8 mouse cellular contexts compared by ENCODE assay signal in genomic region chr8:116994016-116994716, GRCm38 (mm10). TPM values are rescaled to one million over a fixed set of nuclear protein-coding genes. Genes with fewer than 3 reads are reported as not detected.
A peak's percentile ranks its signal among the peaks of the same experiment; 100 is the strongest.
DNase-seq lines count a peak whose midpoint lies in the region; ATAC-seq lines count a peak whose summit lies in the region.

No protein-coding gene starts in this region.

- H3K27me3 ChIP-seq in lung, embryonic 16.5 days (ENCODE audit: control insufficient read depth, insufficient read depth, low read depth, low read length): no peaks in the 10 kb centered on the region
- no peaks in the 10 kb centered on the region for H3K27me3 ChIP-seq in limb, embryonic 12.5 days
- no peaks in the 10 kb centered on the region for H3K27me3 ChIP-seq in stomach, embryonic 14.5 days (ENCODE audit: control insufficient read depth, insufficient read depth, low read length)

- no peaks in the 10 kb centered on the region for H3K36me3 ChIP-seq in lung, embryonic 16.5 days (ENCODE audit: control insufficient read depth, insufficient read depth, low read length)
- H3K36me3 ChIP-seq in limb, embryonic 12.5 days: peaks cover 4% of the 10 kb centered on the region; the same call in 1 of the 2 replicates
- H3K36me3 ChIP-seq in stomach, embryonic 14.5 days (ENCODE audit: control insufficient read depth, insufficient read depth, low read length): no peaks in the 10 kb centered on the region; the same call in 1 of the 2 replicates

- no peaks in the 10 kb centered on the region for H3K9me3 ChIP-seq in lung, embryonic 16.5 days (ENCODE audit: control insufficient read depth, low read length)
- H3K9me3 ChIP-seq in limb, embryonic 12.5 days: no peaks in the 10 kb centered on the region
- no peaks in the 10 kb centered on the region for H3K9me3 ChIP-seq in stomach, embryonic 14.5 days (ENCODE audit: control insufficient read depth, low read depth, low read length)

- H3K27ac ChIP-seq in lung, embryonic 16.5 days (ENCODE audit: low read length): no peak overlapping the region
- H3K27ac ChIP-seq in limb, embryonic 12.5 days: peak overlapping the region; percentile 79; the same call in 1 of the 2 replicates
- H3K27ac ChIP-seq in stomach, embryonic 14.5 days (ENCODE audit: low read length): peak overlapping the region; percentile 36; the same call in 1 of the 2 replicates

- peak overlapping the region; percentile 69 for H3K4me2 ChIP-seq in lung, embryonic 16.5 days (ENCODE audit: low read depth, low read length)
- peak overlapping the region; percentile 82 for H3K4me2 ChIP-seq in limb, embryonic 12.5 days
- peak overlapping the region; percentile 45 for H3K4me2 ChIP-seq in stomach, embryonic 14.5 days (replicated peaks; ENCODE audit: low read depth, low read length)

- ATAC-seq in lung, embryonic 16.5 days (ENCODE audit: low read depth): no peak
- ATAC-seq in limb, embryonic 12.5 days (ENCODE audit: insufficient number of reproducible peaks, insufficient read depth, low FRiP score, low TSS enrichment, low read depth): no peak
- no peak for ATAC-seq in stomach, embryonic 14.5 days (ENCODE audit: insufficient number of reproducible peaks, insufficient read depth, low FRiP score, low read depth)

- H3K4me3 ChIP-seq in lung, embryonic 16.5 days (ENCODE audit: low read length): peak overlapping the region; percentile 69
- H3K4me3 ChIP-seq in limb, embryonic 12.5 days (replicated peaks): peak overlapping the region; percentile 67
- H3K4me3 ChIP-seq in stomach, embryonic 14.5 days (ENCODE audit: low read depth, low read length): peak overlapping the region; percentile 67

- 57% methylated on average over 11 of the region's 11 CpGs for WGBS in lung, embryonic 16.5 days
- WGBS in limb, embryonic 12.5 days: 64% methylated on average over 11 of the region's 11 CpGs
- WGBS in stomach, embryonic 14.5 days: 61% methylated on average over 11 of the region's 11 CpGs

- intact Hi-C loops in left cerebral cortex, postnatal 10 days (cut with DNase I): loop anchor here (10.0 kb wide), 1 partner anchor 481 kb away; no protein-coding TSS in a partner anchor

- H3K9ac ChIP-seq in lung, embryonic 16.5 days (ENCODE audit: low read length): peak overlapping the region; percentile 66
- peak overlapping the region; percentile 52; the same call in 1 of the 2 replicates for H3K9ac ChIP-seq in limb, embryonic 12.5 days (replicated peaks)
- peak overlapping the region; percentile 29; the same call in 1 of the 2 replicates for H3K9ac ChIP-seq in stomach, embryonic 14.5 days (replicated peaks; ENCODE audit: low read depth, low read length)

- DNase-seq in cerebellum, adult 11 months: peak; percentile 4
- DNase-seq in cerebellum, postnatal 14 days: no peak
- DNase-seq in lung, postnatal 36 days: no peak
- DNase-seq in urinary bladder, postnatal 4 days (ENCODE audit: low spot score in 2 of 2): no peak
- no peak for DNase-seq in left cerebral cortex, postnatal 10 days (ENCODE audit: extremely low spot score in 1 of 2, low spot score in 2 of 2)

- H3K4me1 ChIP-seq in lung, embryonic 16.5 days (replicated peaks; ENCODE audit: control insufficient read depth, insufficient read depth, low read length): peaks cover 10% of the 10 kb centered on the region
- H3K4me1 ChIP-seq in limb, embryonic 12.5 days (replicated peaks): peaks cover 9% of the 10 kb centered on the region
- H3K4me1 ChIP-seq in stomach, embryonic 14.5 days (ENCODE audit: control insufficient read depth, insufficient read depth, low read length): peaks cover 6% of the 10 kb centered on the region

RNA-seq across cellular contexts. Expression of gene Gcsh, which starts 0.8 kb away (rescaled TPM):
- polyA plus RNA-seq in lung, embryonic 16.5 days (2015; fragmentation: Nextera tagmentation; extraction: Ambion mirVana): 92.2 and 95.9 TPM in 2 replicates
- 134 TPM in 2 replicates for polyA plus RNA-seq in limb, embryonic 12.5 days (2016; fragmentation: Nextera tagmentation; extraction: Ambion mirVana)
- 143 and 152 TPM in 2 replicates for polyA plus RNA-seq in stomach, embryonic 14.5 days (2014; fragmentation: Nextera tagmentation; extraction: Ambion mirVana)
- 10 to 100 TPM; 43.3 to 43.7 TPM for total RNA-seq in left cerebral cortex, postnatal 10 days (2021)

RNA-seq across cellular contexts. Expression of gene 1700030J22Rik, which starts 15.4 kb away (rescaled TPM):
- 3.4 TPM in 2 replicates for polyA plus RNA-seq in lung, embryonic 16.5 days (2015; fragmentation: Nextera tagmentation; extraction: Ambion mirVana)
- 2.0 and 2.3 TPM in 2 replicates for polyA plus RNA-seq in limb, embryonic 12.5 days (2016; fragmentation: Nextera tagmentation; extraction: Ambion mirVana)
- polyA plus RNA-seq in stomach, embryonic 14.5 days (2014; fragmentation: Nextera tagmentation; extraction: Ambion mirVana): 1.5 and 2.0 TPM in 2 replicates
- total RNA-seq in left cerebral cortex, postnatal 10 days (2021): 10 to 100 TPM; 11.3 to 12.5 TPM

RNA-seq across cellular contexts. Expression of gene Atmin, which starts 51.0 kb away (rescaled TPM):
- polyA plus RNA-seq in lung, embryonic 16.5 days (2015; fragmentation: Nextera tagmentation; extraction: Ambion mirVana): 13.4 and 14.4 TPM in 2 replicates
- polyA plus RNA-seq in limb, embryonic 12.5 days (2016; fragmentation: Nextera tagmentation; extraction: Ambion mirVana): 11.7 and 12.5 TPM in 2 replicates
- 10.9 and 12.2 TPM in 2 replicates for polyA plus RNA-seq in stomach, embryonic 14.5 days (2014; fragmentation: Nextera tagmentation; extraction: Ambion mirVana)
- total RNA-seq in left cerebral cortex, postnatal 10 days (2021): 10 to 100 TPM; 32.4 to 34.1 TPM
